Mouse (Mus musculus): ENCODE results near the gene Asb14. TPM values are rescaled to one million over a fixed set of nuclear protein-coding genes. Genes with fewer than 3 reads are reported as not detected.

The Asb14 gene
- 0.38 TPM in 2 replicates for total RNA-seq (2014; rRNA removed)
- polyA plus RNA-seq (2015; fragmentation: Nextera tagmentation; extraction: Ambion mirVana), result 0.13 and 0.16 TPM in 2 replicates

- TF ChIP-seq CTCF (IDR thresholded peaks at IDR 0.05; ENCODE audit: low read depth), result no peak
- Histone ChIP-seq H3K36me3 (ENCODE audit: insufficient read depth) (no peaks in the 10 kb centered on the region), H3K27ac (ENCODE audit: low read depth, low read length) (no peak within 1 kb of the TSS), H3K4me1 (ENCODE audit: insufficient read depth) (no peaks in the 10 kb centered on the region), H3K9me3 (ENCODE audit: low read length) (no peaks in the 10 kb centered on the region), H3K4me3 (ENCODE audit: low read depth, low read length) (no peak within 1 kb of the TSS), H3K9ac (no peak within 1 kb of the TSS), H3K4me2 (ENCODE audit: low read depth) (no peak within 1 kb of the TSS), H3K27me3 (ENCODE audit: insufficient read depth, low read length) (no peaks in the 10 kb centered on the region)
- no peak for ATAC-seq
- no peak for DNase-seq
- 94% methylated on average over 4 of the region's 4 CpGs for WGBS
Observed at GRCm38 (mm10) chr14:26894392-26894791, at the start of gene Asb14. Asb14 (plus strand) TSS chr14:26894557.

GRCm38 (mm10) chr14:26853053-26853452, 41.3 kb upstream of the Asb14 start:
- no peak for ATAC-seq
- Histone ChIP-seq H3K9me3 (ENCODE audit: low read length) (no peaks in the 10 kb centered on the region), H3K27me3 (ENCODE audit: insufficient read depth, low read length) (no peaks in the 10 kb centered on the region), H3K4me3 (ENCODE audit: low read depth, low read length) (no peak overlapping the region), H3K4me2 (ENCODE audit: low read depth) (no peak overlapping the region), H3K36me3 (ENCODE audit: insufficient read depth) (no peaks in the 10 kb centered on the region), H3K27ac (ENCODE audit: low read depth, low read length) (no peak overlapping the region), H3K4me1 (ENCODE audit: insufficient read depth) (no peaks in the 10 kb centered on the region), H3K9ac (no peak overlapping the region)
- WGBS, result 86% methylated on average over 8 of the region's 8 CpGs
- no peak for TF ChIP-seq CTCF (IDR thresholded peaks at IDR 0.05; ENCODE audit: low read depth)
- no peak for DNase-seq

- Histone ChIP-seq H3K4me3 (ENCODE audit: low read depth, low read length) (no peak overlapping the region), H3K27ac (ENCODE audit: low read depth, low read length) (no peak overlapping the region), H3K9me3 (ENCODE audit: low read length) (no peaks in the 10 kb centered on the region), H3K9ac (no peak overlapping the region), H3K27me3 (ENCODE audit: insufficient read depth, low read length) (no peaks in the 10 kb centered on the region), H3K4me1 (ENCODE audit: insufficient read depth) (no peaks in the 10 kb centered on the region), H3K36me3 (ENCODE audit: insufficient read depth) (no peaks in the 10 kb centered on the region), H3K4me2 (ENCODE audit: low read depth) (no peak overlapping the region)
- ATAC-seq, result no peak
- DNase-seq, result no peak
- 83% methylated on average over 2 of the region's 2 CpGs for WGBS
- TF ChIP-seq CTCF (IDR thresholded peaks at IDR 0.05; ENCODE audit: low read depth), result no peak
Observed at GRCm38 (mm10) chr14:26854066-26854465, 40.3 kb upstream of the Asb14 start.

- no peak for TF ChIP-seq CTCF (IDR thresholded peaks at IDR 0.05; ENCODE audit: low read depth)
- H3K4me1 ChIP-seq (ENCODE audit: insufficient read depth), result no peaks in the 10 kb centered on the region
- no peak overlapping the region for H3K4me3 ChIP-seq (ENCODE audit: low read depth, low read length)
- H3K9ac ChIP-seq, result no peak overlapping the region
- H3K9me3 ChIP-seq (ENCODE audit: low read length), result no peaks in the 10 kb centered on the region
- H3K4me2 ChIP-seq (ENCODE audit: low read depth), result no peak overlapping the region
- WGBS, result 79% methylated on average over 2 of the region's 2 CpGs
- DNase-seq (no peak), ATAC-seq (no peak)
- H3K27ac ChIP-seq (ENCODE audit: low read depth, low read length), result no peak overlapping the region
- H3K27me3 ChIP-seq (ENCODE audit: insufficient read depth, low read length), result no peaks in the 10 kb centered on the region
- no peaks in the 10 kb centered on the region for H3K36me3 ChIP-seq (ENCODE audit: insufficient read depth)
Observed at GRCm38 (mm10) chr14:26858364-26858763, 36.0 kb upstream of the Asb14 start.

GRCm38 (mm10) chr14:26859024-26859423, 35.3 kb upstream of the Asb14 start:
- Histone ChIP-seq H3K36me3 (ENCODE audit: insufficient read depth) (no peaks in the 10 kb centered on the region), H3K9ac (no peak overlapping the region), H3K27me3 (ENCODE audit: insufficient read depth, low read length) (no peaks in the 10 kb centered on the region), H3K9me3 (ENCODE audit: low read length) (no peaks in the 10 kb centered on the region), H3K4me1 (ENCODE audit: insufficient read depth) (no peaks in the 10 kb centered on the region), H3K4me2 (ENCODE audit: low read depth) (no peak overlapping the region), H3K27ac (ENCODE audit: low read depth, low read length) (no peak overlapping the region), H3K4me3 (ENCODE audit: low read depth, low read length) (no peak overlapping the region)
- peak; percentile 15 for DNase-seq
- no peak for TF ChIP-seq CTCF (IDR thresholded peaks at IDR 0.05; ENCODE audit: low read depth)
- 65% methylated on average over 3 of the region's 3 CpGs for WGBS
- no peak for ATAC-seq

GRCm38 (mm10) chr14:26867356-26867755, 27.0 kb upstream of the Asb14 start:
- WGBS, result 68% methylated on average over 9 of the region's 9 CpGs
- Histone ChIP-seq H3K36me3 (ENCODE audit: insufficient read depth) (no peaks in the 10 kb centered on the region), H3K4me1 (ENCODE audit: insufficient read depth) (no peaks in the 10 kb centered on the region), H3K27ac (ENCODE audit: low read depth, low read length) (no peak overlapping the region), H3K27me3 (ENCODE audit: insufficient read depth, low read length) (no peaks in the 10 kb centered on the region), H3K4me3 (ENCODE audit: low read depth, low read length) (no peak overlapping the region), H3K9ac (no peak overlapping the region), H3K4me2 (ENCODE audit: low read depth) (no peak overlapping the region), H3K9me3 (ENCODE audit: low read length) (no peaks in the 10 kb centered on the region)
- no peak for ATAC-seq
- TF ChIP-seq CTCF (IDR thresholded peaks at IDR 0.05; ENCODE audit: low read depth), result no peak
- no peak for DNase-seq

- ATAC-seq (no peak), DNase-seq (no peak)
- no peak overlapping the region for H3K4me3 ChIP-seq (ENCODE audit: low read depth, low read length)
- 79% methylated on average over 5 of the region's 5 CpGs for WGBS
- TF ChIP-seq CTCF (IDR thresholded peaks at IDR 0.05; ENCODE audit: low read depth), result no peak
- no peaks in the 10 kb centered on the region for H3K36me3 ChIP-seq (ENCODE audit: insufficient read depth)
- H3K27ac ChIP-seq (ENCODE audit: low read depth, low read length), result no peak overlapping the region
- H3K9ac ChIP-seq, result no peak overlapping the region
- no peaks in the 10 kb centered on the region for H3K27me3 ChIP-seq (ENCODE audit: insufficient read depth, low read length)
- H3K9me3 ChIP-seq (ENCODE audit: low read length), result no peaks in the 10 kb centered on the region
- H3K4me1 ChIP-seq (ENCODE audit: insufficient read depth), result no peaks in the 10 kb centered on the region
- no peak overlapping the region for H3K4me2 ChIP-seq (ENCODE audit: low read depth)
Observed at GRCm38 (mm10) chr14:26868299-26868698, 26.1 kb upstream of the Asb14 start.

- DNase-seq (no peak), ATAC-seq (no peak)
- Histone ChIP-seq H3K9ac (no peak overlapping the region), H3K4me3 (ENCODE audit: low read depth, low read length) (no peak overlapping the region), H3K4me1 (ENCODE audit: insufficient read depth) (no peaks in the 10 kb centered on the region), H3K36me3 (ENCODE audit: insufficient read depth) (no peaks in the 10 kb centered on the region), H3K27ac (ENCODE audit: low read depth, low read length) (no peak overlapping the region), H3K9me3 (ENCODE audit: low read length) (no peaks in the 10 kb centered on the region), H3K27me3 (ENCODE audit: insufficient read depth, low read length) (no peaks in the 10 kb centered on the region), H3K4me2 (ENCODE audit: low read depth) (no peak overlapping the region)
- 79% methylated on average over 4 of the region's 4 CpGs for WGBS
- no peak for TF ChIP-seq CTCF (IDR thresholded peaks at IDR 0.05; ENCODE audit: low read depth)
Observed at GRCm38 (mm10) chr14:26878756-26879155, 15.6 kb upstream of the Asb14 start.
